Mouse (Mus musculus) brain, embryonic 14.5 days (tissue): ENCODE measurements around the gene Nyap2. TPM values are rescaled to one million over a fixed set of nuclear protein-coding genes. Genes with fewer than 3 reads are reported as not detected.

ENCODE experiments used
- DNase-seq: peaks from one replicate; pipeline ENCODE4 v3.0.0-alpha.2; 2011; ENCODE audit warnings: low read depth
- CTCF ChIP-seq: fragments of 200-500 bp; IDR thresholded peaks from 2 replicates; pipeline ENCODE4 v1.5.1; 2012; ENCODE audit warnings: inconsistent platforms, mild to moderate bottlenecking, moderate library complexity, borderline replicate concordance; ENCODE audit not compliant: insufficient read depth, insufficient read length; ENCODE audit errors: extremely low read depth
- POLR2A ChIP-seq: fragments of 200-500 bp; IDR thresholded peaks from 2 replicates; pipeline ENCODE4 v1.6.1; 2012; ENCODE audit warnings: mild to moderate bottlenecking, inconsistent platforms, borderline replicate concordance; ENCODE audit not compliant: poor library complexity, insufficient read depth, insufficient read length, severe bottlenecking; ENCODE audit errors: extremely low read depth
- polyA plus RNA-seq: library from polyadenylated mRNA; depleted of rRNA; stranded (reverse); fragments of >200 nt; gene quantifications from 2 replicates; pipeline ENCODE4 v1.2.3, GENCODE M21; 2012

Nyap2 gene
- polyA plus RNA-seq, 1 experiment, result 13.1 TPM

DNA sequence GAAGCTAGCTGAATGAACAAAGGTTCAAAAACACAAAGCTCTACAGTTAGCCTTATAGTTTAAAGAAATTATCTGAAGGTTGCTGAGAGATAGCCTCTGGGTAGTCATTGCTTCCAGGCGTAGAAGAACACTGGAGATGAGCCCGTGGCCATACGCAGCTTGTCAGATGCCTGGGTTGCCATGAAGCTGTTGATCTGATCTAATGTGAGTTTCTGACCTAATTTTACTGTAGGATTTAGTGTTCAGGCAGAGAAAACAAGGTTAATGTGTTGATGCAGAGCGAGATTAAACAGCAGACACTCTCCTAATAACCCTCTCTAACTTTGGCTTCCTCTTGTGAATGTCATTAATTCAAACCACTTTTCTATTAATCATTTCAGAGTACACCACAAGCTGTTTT is 16.1 kb downstream of the Nyap2 start:
- no peak for DNase-seq
- TF ChIP-seq POLR2A (no peak), CTCF (no peak)

DNA sequence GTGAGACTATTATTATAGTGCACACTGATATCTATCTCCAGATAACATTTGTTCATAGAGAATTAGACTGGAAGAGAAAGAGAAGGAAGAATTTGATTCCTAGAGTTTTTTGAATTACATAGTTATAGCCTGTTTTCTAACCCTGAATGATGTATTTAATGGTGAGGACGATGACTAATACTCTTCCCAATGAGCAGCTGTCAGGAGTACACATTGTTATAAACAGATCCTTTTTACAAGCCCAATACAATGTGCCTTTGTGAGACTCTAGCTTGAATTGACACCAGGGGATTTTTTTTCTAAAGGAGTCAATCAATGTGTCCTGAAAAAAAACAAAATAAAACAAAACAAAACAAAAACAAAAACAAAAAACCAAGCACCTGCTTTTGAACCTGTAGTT is 22.2 kb downstream of the Nyap2 start:
- DNase-seq, result no peak
- TF ChIP-seq POLR2A (no peak), CTCF (no peak)

DNA sequence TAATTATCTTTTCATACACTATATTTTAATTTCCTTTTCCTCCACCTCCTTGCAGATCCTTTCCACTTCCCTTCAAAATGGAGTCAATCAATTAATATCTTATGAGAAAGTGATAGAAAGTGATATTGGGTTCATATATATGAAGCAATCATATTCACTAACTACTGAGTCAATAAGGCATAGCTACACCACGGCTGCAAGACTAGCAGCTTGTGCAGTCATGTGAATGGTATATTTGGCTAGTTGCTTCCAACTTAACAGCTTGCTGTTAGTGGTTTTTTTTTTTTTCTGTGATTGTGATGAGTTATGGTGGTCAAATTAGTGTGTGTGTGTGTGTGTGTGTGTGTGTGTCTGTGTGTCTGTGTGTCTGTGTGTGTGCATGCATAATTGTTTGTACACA is 25.0 kb downstream of the Nyap2 start:
- no peak for DNase-seq
- TF ChIP-seq POLR2A (no peak), CTCF (no peak)

DNA sequence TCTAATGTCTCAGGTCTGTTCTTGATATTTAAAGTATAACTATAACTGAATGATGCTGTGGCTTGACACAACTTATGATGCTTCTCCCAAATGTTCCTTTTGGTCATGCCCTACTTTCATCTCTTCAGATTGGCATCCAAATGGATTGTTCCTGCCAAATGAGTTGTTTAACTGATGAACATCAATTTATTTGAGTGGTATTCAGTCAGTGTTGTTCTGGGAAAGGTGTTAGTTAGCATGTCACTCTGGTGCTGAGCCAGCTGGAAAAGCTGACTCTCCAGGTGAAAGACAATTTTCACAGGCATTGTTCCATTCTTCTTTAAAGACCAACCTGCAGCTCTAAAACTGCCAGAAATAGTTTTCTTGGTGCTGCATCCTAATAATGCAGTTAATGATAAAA is 43.0 kb downstream of the Nyap2 start:
- DNase-seq, result no peak
- no peak for TF ChIP-seq CTCF
- no peak for TF ChIP-seq POLR2A

DNA sequence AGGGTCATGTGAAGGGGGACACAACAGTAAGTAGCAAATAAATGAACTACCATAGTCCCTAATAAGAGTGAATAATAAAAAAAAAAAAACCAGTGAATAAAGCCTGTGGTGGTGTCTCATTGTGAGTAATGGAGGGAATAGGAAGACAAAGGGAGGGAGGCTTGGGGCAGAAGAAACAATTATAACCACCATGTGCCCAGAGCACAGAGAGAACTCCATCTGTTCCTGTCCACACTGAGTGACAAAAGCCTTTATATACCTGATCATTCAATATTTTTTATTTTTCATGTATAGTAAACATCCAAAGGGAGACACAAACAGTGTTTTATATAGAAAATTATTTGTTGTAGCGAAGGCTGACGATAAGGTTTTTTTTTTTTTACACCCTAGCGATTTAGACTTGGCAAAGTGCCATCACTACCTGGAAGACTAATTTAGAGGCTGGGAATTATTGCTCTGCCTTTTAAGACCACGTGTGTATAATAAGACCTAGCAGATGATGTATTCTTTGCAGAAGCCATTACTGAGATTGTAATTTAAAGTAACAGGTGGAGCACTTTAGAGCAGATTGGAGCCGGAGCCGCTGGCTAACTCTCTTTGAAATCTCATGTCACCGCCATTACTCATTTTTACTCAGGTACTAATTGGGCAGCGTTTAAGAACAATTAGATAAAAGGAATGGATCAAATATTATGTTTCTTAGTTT is 55.4 kb downstream of the Nyap2 start:
- DNase-seq, result peak; percentile 62

DNA sequence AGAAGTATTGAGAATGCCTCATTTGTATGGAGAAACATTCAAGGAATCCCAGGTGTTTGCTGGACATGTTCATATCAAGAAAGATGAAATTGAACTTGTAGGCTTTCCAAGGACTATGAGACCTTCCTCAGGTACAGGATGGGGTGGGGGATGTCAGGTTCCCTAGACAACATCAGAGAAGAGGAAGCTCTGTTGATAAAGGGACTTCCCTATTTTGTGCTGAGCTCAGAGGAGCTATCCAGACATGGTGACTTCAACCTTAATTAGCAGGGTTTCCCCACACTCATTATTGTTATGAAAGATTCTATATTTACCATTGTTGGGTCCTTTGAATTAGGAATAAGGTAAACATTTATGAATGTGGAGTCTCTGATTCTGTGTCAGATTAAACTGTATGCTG is 67.1 kb downstream of the Nyap2 start:
- no peak for DNase-seq
- TF ChIP-seq POLR2A (no peak), CTCF (no peak)

More for the DNA sequence above, 55.4 kb downstream of the Nyap2 start:
- TF ChIP-seq POLR2A, result no peak
- no peak for TF ChIP-seq CTCF

DNA sequence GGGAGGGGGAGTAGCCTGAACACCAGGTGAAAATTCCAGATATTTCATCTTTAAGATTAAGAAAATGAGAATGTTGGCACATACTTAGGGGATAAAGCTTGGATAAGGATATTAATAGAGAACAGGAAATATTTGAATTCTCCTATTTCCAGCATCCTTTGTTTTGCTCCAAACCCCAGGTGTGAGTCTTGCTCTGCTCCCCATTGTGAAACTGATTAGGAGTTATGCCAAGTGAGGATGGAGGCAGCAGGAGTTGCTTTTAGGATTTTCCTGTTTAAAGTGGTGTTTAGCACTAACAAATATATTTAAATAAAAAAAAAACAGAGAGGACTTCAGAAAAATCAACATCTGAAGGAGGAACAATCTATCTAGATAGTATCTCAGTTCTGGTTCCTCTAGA is 68.8 kb downstream of the Nyap2 start:
- DNase-seq, result peak; percentile 27
- TF ChIP-seq CTCF (no peak), POLR2A (no peak)

DNA sequence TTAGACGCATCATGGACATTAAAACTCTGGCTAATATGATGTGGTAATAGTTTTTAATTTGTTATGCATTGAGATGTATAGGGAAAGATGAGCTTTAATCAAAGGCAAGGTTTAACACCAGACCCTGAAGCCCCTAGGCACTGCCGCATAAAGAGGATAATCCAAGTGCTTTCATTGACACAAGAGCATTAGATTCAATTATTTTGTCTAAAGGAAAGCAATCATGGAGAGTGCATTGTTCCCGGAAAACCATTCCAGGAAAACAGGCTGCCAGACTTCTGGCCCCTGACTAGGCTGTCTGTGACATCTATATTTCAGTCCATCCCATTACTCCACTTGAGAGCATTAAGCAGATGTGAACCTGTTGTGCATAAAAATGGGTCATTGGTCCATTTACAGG is 92.5 kb downstream of the Nyap2 start:
- TF ChIP-seq POLR2A (no peak), CTCF (no peak)
- peak; percentile 61 for DNase-seq

DNA sequence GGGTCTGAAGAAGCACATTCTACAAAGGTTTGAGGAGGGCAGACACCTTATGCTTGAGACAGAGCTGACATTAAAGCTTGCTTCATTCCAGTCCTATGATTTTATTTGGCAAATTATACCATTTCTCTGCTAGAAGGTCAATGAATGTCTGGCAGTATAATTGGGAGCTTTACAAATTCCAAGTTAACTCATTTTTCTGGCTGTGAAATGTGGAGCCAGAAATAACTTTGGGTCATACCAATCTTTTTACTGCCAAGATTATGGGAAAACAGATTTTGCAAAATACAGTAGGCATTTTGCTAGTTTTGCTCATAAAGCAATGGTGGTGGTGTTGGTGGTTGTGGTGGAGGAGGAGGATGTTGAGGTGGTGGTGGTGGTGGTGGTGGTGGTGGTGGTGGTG is 96.0 kb downstream of the Nyap2 start:
- DNase-seq, result peak; percentile 11
- TF ChIP-seq POLR2A (no peak), CTCF (no peak)

DNA sequence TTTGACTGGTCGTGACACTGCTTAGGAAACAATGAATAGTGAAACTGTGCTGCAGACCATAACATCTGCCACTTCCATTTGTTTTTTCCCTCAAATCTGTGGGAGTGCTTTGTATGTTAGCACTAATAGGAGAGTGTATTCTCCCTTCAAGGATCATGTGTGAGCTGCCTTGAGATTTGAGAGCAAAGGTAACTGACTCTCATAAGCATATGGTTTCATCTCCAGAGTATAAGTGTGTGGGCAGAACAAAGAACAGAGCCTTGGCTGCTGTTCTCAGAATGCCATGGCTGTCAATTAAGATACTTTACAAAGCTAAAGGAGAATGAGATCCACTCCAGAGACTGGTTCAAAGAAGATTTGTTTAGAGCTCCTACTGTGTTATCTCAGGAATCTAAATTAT is 96.6 kb downstream of the Nyap2 start:
- TF ChIP-seq CTCF, result no peak
- no peak for TF ChIP-seq POLR2A
- DNase-seq, result peak; percentile 20

DNA sequence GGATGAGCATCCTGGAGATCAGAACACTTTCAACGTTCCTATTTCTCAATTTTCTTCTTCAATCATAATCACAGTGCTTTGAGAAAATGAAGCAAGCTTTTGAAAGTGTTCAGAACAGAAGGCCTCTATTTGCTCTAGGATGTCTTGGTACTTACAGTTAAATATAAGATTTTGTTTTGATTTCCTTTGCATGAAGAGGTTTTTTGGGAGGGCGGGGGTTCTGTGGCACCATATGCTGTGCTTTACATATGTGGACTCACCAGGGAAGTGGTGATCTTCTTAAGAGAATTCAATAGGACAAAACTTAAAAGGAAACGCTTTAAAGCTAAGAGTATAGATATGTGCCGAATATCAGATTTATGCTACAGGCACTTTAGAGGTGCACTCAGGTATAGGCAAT is 103.0 kb downstream of the Nyap2 start:
- DNase-seq, result no peak
- TF ChIP-seq CTCF, result no peak
- no peak for TF ChIP-seq POLR2A

DNA sequence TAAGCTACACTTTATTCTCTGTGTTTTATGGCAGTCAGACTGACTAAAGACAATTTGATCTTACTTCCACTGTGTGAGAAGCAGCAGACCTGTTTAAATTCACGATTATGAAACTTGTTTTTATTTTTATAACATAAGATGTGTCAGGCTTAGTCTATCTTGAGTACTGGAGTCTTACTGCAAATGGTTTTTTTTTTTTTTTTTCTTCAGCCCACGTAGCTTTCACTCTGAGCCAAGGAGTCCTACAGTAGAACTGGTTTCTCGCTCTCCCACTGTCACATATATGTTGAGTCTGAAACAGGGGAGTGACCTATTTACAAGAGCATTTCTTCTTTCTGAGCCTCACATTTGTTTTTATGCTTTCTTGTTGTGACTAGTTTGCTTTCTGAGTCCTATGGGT is 103.9 kb downstream of the Nyap2 start:
- TF ChIP-seq POLR2A (no peak), CTCF (no peak)
- no peak for DNase-seq

DNA sequence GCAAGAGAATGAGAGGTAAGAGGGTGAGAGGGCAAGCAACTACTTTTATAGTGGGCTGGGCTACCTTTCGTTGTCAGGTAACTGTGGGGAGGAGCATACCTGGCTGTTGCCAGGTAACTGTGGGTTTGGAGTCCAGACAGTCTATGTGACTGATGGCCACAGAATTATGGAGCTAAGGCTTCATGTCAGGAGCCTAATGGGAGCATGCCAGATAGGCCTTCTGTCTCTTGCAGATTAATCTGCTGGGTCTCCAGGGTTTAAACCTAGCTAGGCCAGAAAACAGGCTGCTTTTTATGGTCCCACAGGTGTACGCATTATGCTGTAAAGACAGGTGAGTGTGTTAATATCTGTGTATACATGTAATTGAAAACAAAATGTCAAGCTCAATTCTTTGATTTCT is 132.8 kb downstream of the Nyap2 start:
- DNase-seq, result no peak
- no peak for TF ChIP-seq POLR2A
- TF ChIP-seq CTCF, result no peak

DNA sequence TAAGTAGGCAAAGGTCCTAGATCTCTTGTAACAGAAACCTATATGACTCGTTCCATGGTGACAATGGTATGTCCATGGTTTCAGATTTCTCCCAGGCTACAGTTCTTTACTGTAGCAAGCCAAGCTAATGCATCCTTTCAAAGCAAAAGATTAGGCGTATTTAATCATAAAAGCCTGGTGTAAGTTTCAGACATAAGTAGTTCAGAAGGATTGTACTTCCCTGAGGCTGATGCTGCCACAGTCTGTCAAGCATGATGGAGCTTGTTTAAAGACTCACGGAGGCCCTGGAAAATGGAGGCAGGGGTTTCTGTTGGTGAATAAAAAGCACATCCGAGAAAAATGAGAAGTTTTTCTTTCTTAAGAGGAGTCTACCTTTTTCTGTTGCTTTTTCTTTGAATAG is 134.7 kb downstream of the Nyap2 start:
- no peak for TF ChIP-seq CTCF

More for the DNA sequence above, 134.7 kb downstream of the Nyap2 start:
- no peak for DNase-seq
